Mouse (Mus musculus): Measurements from ENCODE around the gene 4930558K02Rik. TPM values are rescaled to one million over a fixed set of nuclear protein-coding genes. Genes with fewer than 3 reads are reported as not detected.

The 4930558K02Rik gene
- total RNA-seq, 2 experiments from 2014 or later, result not detected

DNA sequence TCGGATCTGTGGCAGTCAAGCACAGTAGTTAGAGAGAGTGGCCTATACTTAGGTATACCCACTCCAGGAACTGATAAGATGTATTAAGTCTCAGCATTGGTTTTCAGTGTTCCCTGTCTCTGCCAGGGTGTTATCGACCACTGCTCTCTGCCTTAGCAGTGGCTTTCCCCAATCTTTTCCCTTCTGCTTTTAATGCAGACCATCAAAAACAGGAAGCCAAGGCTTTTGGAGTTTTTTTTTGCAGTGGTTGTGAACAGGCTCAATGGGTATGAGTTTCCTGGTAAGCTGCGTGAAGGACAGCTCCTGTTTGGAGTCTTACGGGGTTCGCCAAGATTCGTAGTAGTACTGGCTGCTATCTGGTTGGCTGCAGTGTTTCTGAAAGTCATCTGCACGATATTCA, 13.0 kb upstream of the 4930558K02Rik start:
- DNase-seq, result no peak

DNA sequence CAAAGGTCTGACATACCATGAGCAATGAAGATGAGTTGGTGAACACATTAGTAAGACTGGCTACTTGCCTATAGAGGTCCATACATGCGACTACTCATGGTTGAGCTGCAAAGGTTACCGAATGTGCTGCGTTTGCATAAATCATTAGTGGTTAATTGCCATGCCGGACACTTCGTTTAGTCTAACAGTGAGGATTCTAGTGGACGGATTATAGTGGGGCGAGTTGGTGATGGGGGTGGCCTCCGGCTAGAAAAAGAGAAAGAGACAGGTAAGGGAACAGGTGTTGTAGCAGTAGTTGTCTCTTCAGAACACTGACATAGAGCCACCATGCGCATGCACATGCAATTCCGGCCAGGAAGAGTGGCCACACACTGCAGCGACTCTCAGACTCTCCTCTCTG, 12.4 kb upstream of the 4930558K02Rik start:
- DNase-seq, result no peak

DNA sequence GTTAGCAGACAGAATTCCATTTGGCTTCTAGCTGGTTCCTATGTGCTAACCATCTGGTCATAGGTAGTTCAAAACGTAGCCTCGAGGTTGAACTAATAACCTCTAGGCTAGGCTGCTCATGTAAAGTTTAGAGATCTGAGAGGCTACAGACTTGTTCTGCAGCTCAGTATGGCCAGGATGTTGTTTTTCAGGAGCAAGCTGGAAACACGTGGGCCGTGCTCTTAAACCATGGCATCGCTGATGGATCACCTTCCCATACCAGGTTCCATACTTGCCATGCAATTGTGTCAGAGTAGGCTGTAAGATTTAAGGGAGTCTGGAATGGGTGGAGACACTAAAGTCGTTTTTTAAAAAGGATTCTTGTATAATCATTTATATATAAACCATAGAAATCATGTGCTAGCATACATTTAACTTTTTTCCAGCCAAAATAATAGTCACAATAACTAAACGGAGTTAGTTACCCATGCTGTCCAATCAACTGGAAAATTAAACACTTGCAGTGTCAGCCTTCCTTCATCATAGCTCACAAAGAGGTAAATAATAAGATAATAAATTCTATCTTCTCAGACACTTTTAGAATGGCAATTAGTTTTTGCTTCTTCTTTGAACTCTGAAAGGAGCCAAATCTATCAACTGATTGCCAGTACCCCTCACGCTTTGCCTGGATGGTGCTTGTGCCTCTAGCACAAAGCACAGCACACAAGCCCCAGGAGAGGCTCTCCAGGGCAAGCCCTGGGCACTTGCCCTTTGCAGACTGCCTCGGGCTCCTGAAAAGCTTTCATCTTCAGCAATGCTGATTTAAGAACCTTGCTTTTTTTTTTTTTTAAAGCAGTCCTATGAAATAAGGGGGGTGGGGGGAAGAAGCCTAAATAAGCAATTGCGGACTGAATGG, 11.5 kb upstream of the 4930558K02Rik start:
- DNase-seq, result no peak

- DNase-seq, result peak; percentile 58
These were observed 4.6 kb upstream of the 4930558K02Rik start for GRCm38 (mm10) chr1:161983979-161984566.

DNA sequence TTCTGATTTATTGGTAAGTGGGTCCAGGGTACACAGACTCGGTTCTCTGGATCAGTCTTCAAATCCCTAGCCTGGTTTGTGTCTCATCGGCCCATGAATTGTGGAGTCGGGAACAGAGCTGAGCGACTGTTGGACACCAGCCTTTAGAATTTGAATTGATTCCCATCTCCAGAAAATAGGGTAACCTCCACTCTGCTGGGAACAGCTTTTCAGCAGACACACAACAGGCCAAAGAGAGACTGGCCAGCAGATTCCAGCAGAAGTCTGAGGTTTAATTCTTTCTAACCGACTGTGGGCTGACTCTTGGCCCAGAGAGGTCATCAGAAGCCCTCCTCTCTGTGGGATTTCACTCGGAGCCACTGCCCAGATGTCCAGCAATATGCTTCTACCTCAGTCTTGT, 4.0 kb upstream of the 4930558K02Rik start:
- no peak for DNase-seq

GRCm38 (mm10) chr1:161980626-161981298, 1.3 kb upstream of the 4930558K02Rik start:
- DNase-seq, result no peak

GRCm38 (mm10) chr1:161980046-161980445, 610 bp upstream of the 4930558K02Rik start:
- no peak for DNase-seq

DNA sequence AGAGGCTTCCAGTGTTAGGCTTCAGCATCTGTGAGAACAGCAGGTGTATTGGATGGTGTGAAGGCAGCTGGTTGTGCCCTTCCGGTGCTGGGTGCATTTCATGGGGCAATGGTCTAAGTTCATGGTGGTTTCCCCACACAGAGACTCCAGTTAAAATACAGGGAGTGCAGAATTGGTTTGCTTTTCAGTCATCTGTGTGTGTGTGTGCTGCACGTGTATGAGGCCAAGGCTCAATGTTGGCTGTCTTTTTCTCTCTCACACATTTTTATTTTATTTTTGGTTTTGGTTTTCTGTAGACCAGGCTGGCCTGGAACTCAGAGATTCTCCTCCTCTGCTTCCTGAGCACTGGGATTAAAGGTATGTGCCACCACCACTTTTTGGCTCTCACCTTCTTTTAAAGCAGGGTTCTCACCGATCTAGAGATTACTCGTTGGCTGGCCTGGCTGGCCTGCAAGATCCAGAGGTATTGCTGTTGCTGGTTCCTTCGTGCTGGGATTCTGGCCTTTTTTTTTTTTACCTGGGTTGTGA, 1.2 kb downstream of the 4930558K02Rik start:
- DNase-seq, result no peak

- DNase-seq, result no peak
These were observed 2.1 kb downstream of the 4930558K02Rik start for GRCm38 (mm10) chr1:161977331-161977730.

- DNase-seq, result peak; percentile 84
These were observed 2.9 kb downstream of the 4930558K02Rik start for GRCm38 (mm10) chr1:161976255-161977182.

DNA sequence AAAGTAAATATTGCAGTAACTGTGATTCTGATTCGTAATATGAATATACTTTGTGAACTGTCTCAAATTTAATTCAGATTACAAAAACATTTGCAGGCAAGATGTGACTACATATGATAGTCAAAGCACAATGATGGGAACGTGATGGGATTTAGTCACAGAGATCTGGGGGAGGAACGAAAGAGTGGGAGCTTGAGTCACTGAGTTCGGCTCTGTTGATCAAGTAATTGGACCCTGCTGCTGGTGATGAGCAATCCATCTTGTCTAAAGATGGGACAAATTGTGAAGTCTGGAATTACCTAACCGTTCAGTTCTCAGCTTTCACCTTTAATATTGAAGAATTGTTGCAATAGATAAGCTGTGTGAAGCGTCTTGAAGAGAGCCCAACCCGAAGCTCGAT, 7.2 kb downstream of the 4930558K02Rik start:
- no peak for DNase-seq

DNA sequence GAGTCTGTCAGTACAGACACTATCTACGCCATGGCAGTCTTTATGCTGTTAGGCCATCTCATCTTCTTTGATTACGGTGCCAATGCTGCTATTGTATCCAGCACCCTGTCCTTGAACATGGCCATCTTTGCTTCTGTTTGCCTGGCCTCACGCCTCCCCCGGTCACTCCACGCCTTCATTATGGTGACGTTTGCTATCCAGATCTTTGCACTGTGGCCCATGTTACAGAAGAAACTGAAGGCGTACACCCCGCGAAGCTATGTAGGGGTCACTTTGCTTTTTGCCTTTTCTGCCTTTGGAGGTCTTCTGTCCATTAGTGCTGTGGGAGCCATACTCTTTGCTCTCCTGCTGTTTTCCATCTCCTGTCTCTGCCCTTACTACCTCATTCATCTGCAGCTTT, 8.6 kb downstream of the 4930558K02Rik start:
- DNase-seq, result no peak

GRCm38 (mm10) chr1:161968589-161969407, 10.6 kb downstream of the 4930558K02Rik start, which contains the start of gene Pigc:
Gene Pigc (plus strand): TSS chr1:161969186.
- DNase-seq, result peak; percentile 96

DNA sequence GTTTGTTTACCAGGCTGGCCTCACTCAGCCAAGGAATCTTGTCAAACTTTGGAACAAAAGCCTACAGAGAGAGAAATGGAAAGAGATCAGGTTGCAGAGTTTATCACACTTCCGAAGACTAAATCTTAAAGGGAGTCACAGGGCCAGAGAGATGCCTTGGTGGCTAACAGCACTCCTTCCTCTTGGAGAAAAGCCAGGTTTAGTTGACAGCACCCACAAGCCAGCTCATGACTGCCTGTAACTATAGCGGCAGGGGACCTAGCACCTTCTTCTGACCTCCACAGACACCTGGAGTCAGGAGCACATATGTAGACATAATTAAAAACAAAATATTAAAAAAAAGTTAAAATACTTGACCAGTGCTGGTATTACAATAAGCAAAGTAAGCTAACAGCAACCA, 11.5 kb downstream of the 4930558K02Rik start:
- no peak for DNase-seq

- DNase-seq, result peak; percentile 27
These were observed 16.7 kb downstream of the 4930558K02Rik start for GRCm38 (mm10) chr1:161962465-161963377.

GRCm38 (mm10) chr1:161957964-161958950, 21.2 kb downstream of the 4930558K02Rik start:
- no peak for DNase-seq

GRCm38 (mm10) chr1:161955846-161956245, 23.6 kb downstream of the 4930558K02Rik start:
- DNase-seq, result no peak

DNA sequence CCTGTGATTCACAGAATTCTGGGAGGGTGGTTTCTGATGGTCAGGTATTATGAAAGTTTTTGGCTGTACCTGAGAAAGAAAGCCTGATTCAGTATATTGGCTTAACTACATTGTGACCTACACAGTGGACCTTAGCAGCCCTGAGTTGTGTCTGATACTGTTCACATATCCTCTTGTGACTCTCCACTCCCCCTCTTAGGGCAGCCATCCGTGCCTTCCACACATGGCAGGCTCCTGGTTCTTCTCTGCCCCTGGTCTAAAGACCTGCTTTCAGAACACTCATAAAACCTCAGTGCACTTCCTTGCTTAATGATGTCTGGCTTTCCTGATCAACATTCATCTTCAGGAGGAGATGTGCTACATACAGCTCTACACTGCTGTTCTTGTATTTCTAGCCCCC, 26.8 kb downstream of the 4930558K02Rik start:
- no peak for DNase-seq
